Mouse (Mus musculus) kidney, postnatal 0 days (tissue): Measurements from ENCODE around the gene Sh3tc1. TPM values are rescaled to one million over a fixed set of nuclear protein-coding genes. Genes with fewer than 3 reads are reported as not detected.
A peak's percentile ranks its signal among the peaks of the same experiment; 100 is the strongest.

ENCODE experiments used
- ATAC-seq: fragments of 200-750 bp; cut with Nextera tagmentation; replicated peaks from 2 replicates; pipeline ENCODE4 v1.8.0; 2017; ENCODE audit warnings: low read depth, moderate number of reproducible peaks, moderate TSS enrichment, moderate library complexity; ENCODE audit not compliant: low FRiP score
- DNase-seq: peaks from one replicate; pipeline ENCODE4 v3.0.0-alpha.2; 2016; ENCODE audit warnings: low spot score
- H3K27ac ChIP-seq: fragments of 300-500 bp; sonication (generic); 2 replicates; pipeline ENCODE4 v1.5.1; 2014; ENCODE audit warnings: mild to moderate bottlenecking
- H3K27me3 ChIP-seq: fragments of 300-500 bp; sonication (generic); 2 replicates; pipeline ENCODE4 v1.6.1; 2014; ENCODE audit warnings: low read length, mixed read lengths; ENCODE audit not compliant: insufficient read depth
- H3K36me3 ChIP-seq: fragments of 300-500 bp; sonication (generic); 2 replicates; pipeline ENCODE4 v1.6.1; 2014; ENCODE audit warnings: low read length, mixed read lengths; ENCODE audit not compliant: insufficient read depth
- H3K4me1 ChIP-seq: fragments of 300-500 bp; sonication (generic); replicated peaks from 2 replicates; pipeline ENCODE4 v1.6.1; 2014; ENCODE audit warnings: antibody characterized with exemption, low read length, mixed read lengths; ENCODE audit not compliant: insufficient read depth
- H3K4me2 ChIP-seq: fragments of 300-500 bp; sonication (generic); 2 replicates; pipeline ENCODE4 v1.6.1; 2014; ENCODE audit warnings: mild to moderate bottlenecking, low read length, moderate library complexity, mixed read lengths
- H3K4me3 ChIP-seq: fragments of 300-500 bp; sonication (generic); replicated peaks from 2 replicates; pipeline ENCODE4 v1.5.1; 2014; ENCODE audit warnings: low read depth, low read length
- H3K9ac ChIP-seq: fragments of 300-500 bp; sonication (generic); 2 replicates; pipeline ENCODE4 v1.6.1; 2014; ENCODE audit warnings: low read depth, low read length
- H3K9me3 ChIP-seq: fragments of 300-500 bp; sonication (generic); replicated peaks from 2 replicates; pipeline ENCODE4 v1.6.1; 2016; ENCODE audit warnings: low read length, inconsistent platforms, mixed read lengths
- CTCF ChIP-seq: IDR thresholded peaks from 2 replicates; pipeline ENCODE4 v1.5.1; 2016; ENCODE audit warnings: antibody characterized with exemption, low read depth, mild to moderate bottlenecking, moderate library complexity
- WGBS: fragments of 180-500 bp; shearing (Covaris S2); extraction: QIAGEN DNeasy Blood & Tissue Kit; methylation state at CpG from one replicate; pipeline ENCODE4 v1.1.7; 2014; 5-methylcytosine and 5-hydroxymethylcytosine counted together
- polyA plus RNA-seq: library from polyadenylated mRNA; unstranded; fragments of >200 nt; fragmentation: Nextera tagmentation; extraction: Ambion mirVana; gene quantifications from 2 replicates; pipeline ENCODE4 v1.2.1, GENCODE M21; 2015

Gene Sh3tc1
- polyA plus RNA-seq, 1 experiment from 2014 or later = 19.0 TPM

- TF ChIP-seq CTCF = no peak
Observed at GRCm38 (mm10) chr5:35728344-35728956, 11.3 kb downstream of the Sh3tc1 start.

GRCm38 (mm10) chr5:35727447-35727846 is 12.3 kb downstream of the Sh3tc1 start:
- Histone ChIP-seq H3K9me3 (no peaks in the 10 kb centered on the region), H3K9ac (no peak overlapping the region), H3K36me3 (no peaks in the 10 kb centered on the region), H3K4me2 (peak overlapping the region; percentile 54), H3K27me3 (no peaks in the 10 kb centered on the region), H3K27ac (no peak overlapping the region), H3K4me3 (peak overlapping the region; percentile 22; the same call in 1 of the 2 replicates), H3K4me1 (peaks cover 12% of the 10 kb centered on the region)
- ATAC-seq = no peak
- 84% methylated on average over 5 of the region's 5 CpGs for WGBS
- peak; percentile 52; the same call in 1 of the 2 replicates for TF ChIP-seq CTCF
- no peak for DNase-seq

More at GRCm38 (mm10) chr5:35728344-35728956, 11.3 kb downstream of the Sh3tc1 start:
- peak overlapping the region; percentile 94 for H3K27ac ChIP-seq
- H3K9me3 ChIP-seq = no peaks in the 10 kb centered on the region
- peak overlapping the region; percentile 22 for H3K4me3 ChIP-seq
- no peak for ATAC-seq
- WGBS = 55% methylated on average over 12 of the region's 12 CpGs
- DNase-seq = no peak
- H3K4me1 ChIP-seq = peaks cover 9% of the 10 kb centered on the region; the same call in 1 of the 2 replicates
- peak overlapping the region; percentile 54 for H3K4me2 ChIP-seq
- no peaks in the 10 kb centered on the region for H3K36me3 ChIP-seq
- H3K9ac ChIP-seq = peak overlapping the region; percentile 43; the same call in 1 of the 2 replicates
- H3K27me3 ChIP-seq = no peaks in the 10 kb centered on the region

GRCm38 (mm10) chr5:35725840-35726239 is 13.9 kb downstream of the Sh3tc1 start:
- DNase-seq = no peak
- TF ChIP-seq CTCF = no peak
- no peaks in the 10 kb centered on the region; the same call in 1 of the 2 replicates for H3K36me3 ChIP-seq
- H3K4me1 ChIP-seq = peaks cover 13% of the 10 kb centered on the region
- H3K27me3 ChIP-seq = no peaks in the 10 kb centered on the region
- H3K27ac ChIP-seq = no peak overlapping the region
- ATAC-seq = no peak
- no peak overlapping the region for H3K4me3 ChIP-seq
- H3K4me2 ChIP-seq = peak overlapping the region; percentile 54; the same call in 1 of the 2 replicates
- 83% methylated on average over 3 of the region's 3 CpGs for WGBS
- H3K9ac ChIP-seq = 0 out of 2 replicates have a peak overlapping the region, but pooled peaks have one; percentile 23
- no peaks in the 10 kb centered on the region for H3K9me3 ChIP-seq

- no peaks in the 10 kb centered on the region; the same call in 1 of the 2 replicates for H3K36me3 ChIP-seq
- DNase-seq (no peak), ATAC-seq (no peak)
- H3K27me3 ChIP-seq = no peaks in the 10 kb centered on the region
- 74% methylated on average over 5 of the region's 5 CpGs for WGBS
- H3K4me2 ChIP-seq = no peak overlapping the region
- no peak overlapping the region for H3K4me3 ChIP-seq
- no peak overlapping the region for H3K27ac ChIP-seq
- peaks cover 6% of the 10 kb centered on the region for H3K4me1 ChIP-seq
- no peaks in the 10 kb centered on the region for H3K9me3 ChIP-seq
- no peak for TF ChIP-seq CTCF
- H3K9ac ChIP-seq = no peak overlapping the region
Observed at GRCm38 (mm10) chr5:35723900-35724299, 15.9 kb downstream of the Sh3tc1 start.

- Histone ChIP-seq H3K9ac (no peak overlapping the region), H3K27ac (0 out of 2 replicates have a peak overlapping the region, but pooled peaks have one; percentile 40), H3K4me1 (peaks cover 4% of the 10 kb centered on the region; the same call in 1 of the 2 replicates), H3K4me3 (no peak overlapping the region), H3K36me3 (no peaks in the 10 kb centered on the region; the same call in 1 of the 2 replicates), H3K9me3 (no peaks in the 10 kb centered on the region), H3K27me3 (no peaks in the 10 kb centered on the region), H3K4me2 (no peak overlapping the region)
- peak; percentile 46 for DNase-seq
- no peak for TF ChIP-seq CTCF
- no peak for ATAC-seq
- WGBS = 52% methylated on average over 2 of the region's 2 CpGs
Observed at GRCm38 (mm10) chr5:35722654-35723053, 17.1 kb downstream of the Sh3tc1 start.

- no peak for ATAC-seq
- WGBS = 96% methylated on average over 2 of the region's 2 CpGs
- no peak for DNase-seq
- no peak overlapping the region for H3K27ac ChIP-seq
- no peaks in the 10 kb centered on the region for H3K27me3 ChIP-seq
- no peaks in the 10 kb centered on the region for H3K9me3 ChIP-seq
- no peak for TF ChIP-seq CTCF
- peaks cover 2% of the 10 kb centered on the region; the same call in 1 of the 2 replicates for H3K36me3 ChIP-seq
- no peak overlapping the region for H3K9ac ChIP-seq
- H3K4me1 ChIP-seq = peaks cover 4% of the 10 kb centered on the region; the same call in 1 of the 2 replicates
- no peak overlapping the region for H3K4me2 ChIP-seq
- no peak overlapping the region for H3K4me3 ChIP-seq
Observed at GRCm38 (mm10) chr5:35721933-35722332, 17.9 kb downstream of the Sh3tc1 start.
